Mouse (Mus musculus): ENCODE measurements around the gene Glyr1. TPM values are rescaled to one million over a fixed set of nuclear protein-coding genes. Genes with fewer than 3 reads are reported as not detected.

The Glyr1 gene
- total and polyA plus RNA-seq, 2 experiments from 2014 or later, result 157 to 180 TPM

DNA sequence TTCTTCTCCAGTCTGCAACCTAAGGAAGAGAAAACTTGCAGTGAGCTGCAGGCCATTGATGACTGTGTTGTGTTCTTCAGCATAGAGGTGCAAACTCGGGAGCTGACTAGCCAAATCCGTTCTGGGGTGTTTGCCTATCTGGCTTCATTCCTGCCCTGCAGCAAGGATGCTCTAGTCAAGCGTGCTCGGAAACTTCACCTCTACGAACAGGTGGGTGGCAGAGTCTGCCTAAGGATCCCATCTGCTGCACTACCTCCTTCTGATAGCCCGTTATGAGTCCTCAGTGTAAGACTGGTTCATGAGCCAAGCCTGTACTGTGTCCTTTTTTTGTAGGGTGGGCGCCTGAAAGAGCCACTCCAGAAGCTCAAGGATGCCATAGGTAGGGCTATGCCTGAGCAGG, 22.3 kb upstream of the Glyr1 start:
- H3K4me1 ChIP-seq (ENCODE audit: insufficient read depth), result no peaks in the 10 kb centered on the region
- WGBS, result 86% methylated on average over 7 of the region's 7 CpGs

DNA sequence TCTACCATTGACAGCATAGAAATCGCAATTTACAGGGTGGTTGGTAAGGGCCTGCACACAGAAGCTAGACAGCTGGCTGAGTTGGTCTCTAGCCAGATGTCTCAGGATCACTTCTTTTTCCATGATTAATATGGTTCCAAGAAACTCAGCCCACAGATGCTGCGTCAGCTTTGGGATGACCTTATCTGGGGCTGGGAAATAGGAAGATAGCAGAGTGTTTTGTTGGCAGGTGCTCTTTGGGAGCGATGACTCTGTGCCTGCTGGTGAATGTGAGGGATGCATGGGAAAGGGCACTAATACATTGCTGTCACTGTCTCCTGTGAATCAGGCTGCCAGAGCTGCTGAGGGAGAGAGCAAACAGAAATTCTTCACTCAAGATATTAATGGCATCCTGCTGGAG, 20.7 kb upstream of the Glyr1 start:
- H3K4me2 ChIP-seq (ENCODE audit: low read depth), result no peak overlapping the region
- H3K4me1 ChIP-seq (ENCODE audit: insufficient read depth), result no peaks in the 10 kb centered on the region
- no peak overlapping the region for H3K27ac ChIP-seq (ENCODE audit: low read depth, low read length)
- no peak overlapping the region for H3K4me3 ChIP-seq (ENCODE audit: low read depth, low read length)
- no peak for TF ChIP-seq CTCF (IDR thresholded peaks at IDR 0.05; ENCODE audit: low read depth)
- H3K9ac ChIP-seq, result no peak overlapping the region
- 78% methylated on average over 3 of the region's 3 CpGs for WGBS
- H3K36me3 ChIP-seq (ENCODE audit: insufficient read depth), result peaks cover 63% of the 10 kb centered on the region
- ATAC-seq (no peak), DNase-seq (peak; percentile 15)
- H3K9me3 ChIP-seq (ENCODE audit: low read length), result no peaks in the 10 kb centered on the region
- no peaks in the 10 kb centered on the region for H3K27me3 ChIP-seq (ENCODE audit: insufficient read depth, low read length)

More for the DNA sequence above, 22.3 kb upstream of the Glyr1 start:
- no peak for TF ChIP-seq CTCF (IDR thresholded peaks at IDR 0.05; ENCODE audit: low read depth)
- DNase-seq, result no peak
- ATAC-seq, result no peak
- no peaks in the 10 kb centered on the region for H3K27me3 ChIP-seq (ENCODE audit: insufficient read depth, low read length)
- H3K9ac ChIP-seq, result no peak overlapping the region
- no peaks in the 10 kb centered on the region for H3K9me3 ChIP-seq (ENCODE audit: low read length)
- H3K4me2 ChIP-seq (ENCODE audit: low read depth), result no peak overlapping the region
- H3K4me3 ChIP-seq (ENCODE audit: low read depth, low read length), result no peak overlapping the region
- peaks cover 72% of the 10 kb centered on the region for H3K36me3 ChIP-seq (ENCODE audit: insufficient read depth)
- no peak overlapping the region for H3K27ac ChIP-seq (ENCODE audit: low read depth, low read length)

DNA sequence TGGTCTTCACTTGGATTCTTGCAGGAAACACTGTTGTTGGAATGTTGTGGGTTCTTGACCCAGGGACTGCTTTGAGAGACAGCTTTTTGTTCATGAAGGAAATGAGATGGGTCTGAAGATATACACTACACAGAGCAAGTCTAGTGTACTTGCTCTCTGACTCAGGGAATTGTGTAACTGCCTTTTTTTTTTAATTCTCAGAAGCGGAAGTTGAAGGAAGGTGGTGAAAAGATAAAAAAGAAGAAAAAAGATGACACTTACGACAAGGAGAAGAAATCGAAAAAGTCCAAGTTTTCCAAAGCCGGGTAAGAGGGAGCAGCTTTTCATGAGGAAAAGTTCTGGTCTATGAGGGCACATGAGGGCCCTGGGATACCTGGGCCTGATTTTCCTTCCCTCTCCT, 13.8 kb upstream of the Glyr1 start:
- TF ChIP-seq CTCF (IDR thresholded peaks at IDR 0.05; ENCODE audit: low read depth), result no peak
- H3K36me3 ChIP-seq (ENCODE audit: insufficient read depth), result peaks cover 44% of the 10 kb centered on the region
- no peak overlapping the region for H3K4me3 ChIP-seq (ENCODE audit: low read depth, low read length)
- 95% methylated on average over 4 of the region's 4 CpGs for WGBS
- no peak for DNase-seq
- H3K9me3 ChIP-seq (ENCODE audit: low read length), result no peaks in the 10 kb centered on the region
- ATAC-seq, result no peak
- no peaks in the 10 kb centered on the region for H3K27me3 ChIP-seq (ENCODE audit: insufficient read depth, low read length)
- no peak overlapping the region for H3K4me2 ChIP-seq (ENCODE audit: low read depth)
- no peaks in the 10 kb centered on the region for H3K4me1 ChIP-seq (ENCODE audit: insufficient read depth)
- H3K9ac ChIP-seq, result no peak overlapping the region
- no peak overlapping the region for H3K27ac ChIP-seq (ENCODE audit: low read depth, low read length)

DNA sequence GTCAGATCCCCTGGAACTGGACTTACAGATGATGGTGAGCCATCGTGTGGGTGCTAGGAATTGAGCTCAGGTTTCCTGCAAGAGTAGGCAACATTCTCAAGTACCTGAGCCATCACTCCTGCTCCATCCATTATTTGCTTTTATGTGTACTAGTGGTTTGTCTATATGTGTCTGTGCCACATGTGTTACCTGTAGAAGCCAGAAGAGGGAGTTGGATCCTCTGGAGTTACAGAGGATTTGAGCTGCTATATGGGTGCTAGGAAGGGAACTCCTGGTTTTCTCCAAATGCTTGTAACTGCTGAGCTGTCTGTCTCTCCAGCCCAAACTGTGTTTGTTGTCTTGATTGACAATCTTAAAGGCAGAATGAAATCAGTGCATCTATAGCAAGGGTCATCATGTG, 8.5 kb upstream of the Glyr1 start:
- H3K27me3 ChIP-seq (ENCODE audit: insufficient read depth, low read length), result no peaks in the 10 kb centered on the region
- peak; percentile 64 for TF ChIP-seq CTCF (IDR thresholded peaks at IDR 0.05; ENCODE audit: low read depth)
- 90% methylated on average over 1 of the region's 1 CpGs for WGBS
- no peaks in the 10 kb centered on the region for H3K4me1 ChIP-seq (ENCODE audit: insufficient read depth)
- DNase-seq (peak; percentile 22), ATAC-seq (no peak)
- H3K27ac ChIP-seq (ENCODE audit: low read depth, low read length), result no peak overlapping the region
- H3K4me3 ChIP-seq (ENCODE audit: low read depth, low read length), result no peak overlapping the region
- H3K9ac ChIP-seq, result no peak overlapping the region
- no peaks in the 10 kb centered on the region for H3K9me3 ChIP-seq (ENCODE audit: low read length)
- H3K4me2 ChIP-seq (ENCODE audit: low read depth), result no peak overlapping the region
- H3K36me3 ChIP-seq (ENCODE audit: insufficient read depth), result peaks cover 32% of the 10 kb centered on the region

DNA sequence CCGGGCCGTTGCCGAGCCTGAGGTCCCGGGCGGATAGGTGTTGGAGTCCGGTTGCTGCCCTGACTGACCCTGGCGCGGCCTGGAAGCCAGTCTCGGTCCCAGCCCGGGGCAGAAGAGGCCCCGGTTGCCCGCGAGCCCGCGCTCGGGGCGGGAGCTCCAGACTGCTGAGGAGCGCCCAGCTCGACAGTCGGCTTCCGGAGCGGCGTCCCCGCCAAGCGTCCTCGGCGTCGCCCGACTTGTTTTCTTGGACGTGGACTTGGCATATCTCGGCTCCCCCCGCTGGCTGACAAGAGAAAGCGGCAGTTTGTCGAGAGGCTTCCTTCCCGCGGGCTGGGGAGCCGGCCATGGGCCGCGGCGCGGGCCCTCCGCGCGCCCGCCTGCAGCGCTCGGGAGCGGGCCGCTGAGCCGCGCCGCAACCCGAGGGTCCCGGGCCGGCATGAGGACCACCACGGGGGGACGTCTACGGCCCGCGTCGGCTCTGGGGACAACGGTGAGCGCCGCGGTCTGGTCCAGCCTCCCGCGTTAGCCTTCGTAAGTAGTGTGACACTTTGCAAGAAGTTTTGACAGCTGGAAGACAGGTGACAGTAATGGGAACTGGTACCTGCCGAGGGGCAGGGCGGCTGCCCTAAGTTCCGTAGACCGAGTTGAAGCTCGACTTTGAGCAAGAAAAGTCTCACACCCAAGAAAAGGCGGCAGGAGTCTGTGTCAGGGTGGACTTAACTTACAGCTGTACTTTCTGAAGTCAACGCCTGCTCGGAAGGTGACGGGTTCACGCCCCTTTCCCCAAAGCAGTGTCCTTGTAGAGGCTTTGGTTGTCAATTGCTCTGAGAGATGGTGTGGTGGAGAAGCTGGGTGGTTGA, 818 bp upstream of the Glyr1 start:
- ATAC-seq (peak; percentile 57), DNase-seq (peak; percentile 79)
- TF ChIP-seq CTCF (IDR thresholded peaks at IDR 0.05; ENCODE audit: low read depth), result peak; percentile 28
- H3K4me3 ChIP-seq (ENCODE audit: low read depth, low read length), result peak overlapping the region; percentile 95
- no peaks in the 10 kb centered on the region for H3K27me3 ChIP-seq (ENCODE audit: insufficient read depth, low read length)
- peak overlapping the region; percentile 97 for H3K27ac ChIP-seq (ENCODE audit: low read depth, low read length)
- no peaks in the 10 kb centered on the region for H3K9me3 ChIP-seq (ENCODE audit: low read length)
- WGBS, result 2% methylated on average over 78 of the region's 78 CpGs
- H3K4me2 ChIP-seq (ENCODE audit: low read depth), result peak overlapping the region; percentile 86
- peaks cover 23% of the 10 kb centered on the region for H3K36me3 ChIP-seq (ENCODE audit: insufficient read depth)
- peaks cover 6% of the 10 kb centered on the region for H3K4me1 ChIP-seq (ENCODE audit: insufficient read depth)
- H3K9ac ChIP-seq, result peak overlapping the region; percentile 87

DNA sequence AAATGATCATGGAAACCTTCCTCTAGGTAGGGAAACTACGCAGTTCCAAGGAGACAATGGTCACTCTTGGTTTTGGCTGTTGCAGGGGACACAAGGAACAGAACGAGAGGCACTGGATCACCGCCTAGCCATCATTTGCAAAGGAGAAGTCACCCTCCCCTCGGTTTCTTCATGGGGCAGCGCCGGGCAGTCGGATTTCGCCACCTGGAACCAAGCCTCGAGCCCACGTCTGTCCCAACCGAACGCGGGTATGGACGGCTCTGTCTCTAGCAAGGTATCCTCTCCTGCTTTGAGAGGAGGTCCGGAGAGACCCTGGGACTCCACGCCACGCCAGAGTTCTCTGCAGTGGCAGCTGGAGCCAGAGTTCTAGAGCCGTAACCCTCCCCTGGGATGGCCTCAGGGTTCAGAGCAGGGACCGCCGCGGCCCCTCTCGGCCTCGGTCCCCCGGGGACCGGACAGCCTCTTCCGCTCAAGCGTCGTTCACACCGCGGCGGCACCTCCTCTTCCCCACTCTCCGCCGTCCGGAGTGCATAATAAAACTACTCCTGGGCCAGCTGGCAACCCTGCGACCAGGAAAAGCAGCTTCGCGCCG, 385 bp downstream of the Glyr1 start:
- ATAC-seq (peak; percentile 23), DNase-seq (no peak)
- no peak for TF ChIP-seq CTCF (IDR thresholded peaks at IDR 0.05; ENCODE audit: low read depth)
- H3K9ac ChIP-seq, result peak overlapping the region; percentile 91
- peak overlapping the region; percentile 93 for H3K4me2 ChIP-seq (ENCODE audit: low read depth)
- peak overlapping the region; percentile 95 for H3K4me3 ChIP-seq (ENCODE audit: low read depth, low read length)
- peaks cover 27% of the 10 kb centered on the region for H3K36me3 ChIP-seq (ENCODE audit: insufficient read depth)
- no peaks in the 10 kb centered on the region for H3K9me3 ChIP-seq (ENCODE audit: low read length)
- H3K27me3 ChIP-seq (ENCODE audit: insufficient read depth, low read length), result no peaks in the 10 kb centered on the region
- WGBS, result 2% methylated on average over 38 of the region's 38 CpGs
- peaks cover 6% of the 10 kb centered on the region for H3K4me1 ChIP-seq (ENCODE audit: insufficient read depth)
- H3K27ac ChIP-seq (ENCODE audit: low read depth, low read length), result peak overlapping the region; percentile 92

DNA sequence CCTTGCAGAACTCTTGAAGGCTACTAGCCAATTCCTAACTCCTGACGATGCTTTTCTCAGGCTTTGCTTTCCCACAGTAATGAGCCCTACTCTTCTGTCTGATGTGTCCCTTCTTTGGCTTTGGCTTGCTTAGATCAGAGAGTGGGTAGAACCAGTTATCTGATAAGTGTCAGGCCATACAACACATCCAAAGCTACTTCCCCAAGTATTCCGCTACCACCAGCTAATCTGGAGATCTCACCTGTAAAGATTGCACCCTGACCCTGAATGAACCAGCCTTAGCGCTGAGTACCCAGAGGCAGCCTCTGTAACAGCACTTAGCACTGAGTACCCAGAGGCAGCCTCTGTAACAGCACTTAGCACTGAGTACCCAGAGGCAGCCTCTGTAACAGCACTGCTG, 4.3 kb downstream of the Glyr1 start:
- ATAC-seq (no peak), DNase-seq (no peak)
- TF ChIP-seq CTCF (IDR thresholded peaks at IDR 0.05; ENCODE audit: low read depth), result no peak
- Histone ChIP-seq H3K4me3 (ENCODE audit: low read depth, low read length) (no peak overlapping the region), H3K9ac (no peak overlapping the region), H3K36me3 (ENCODE audit: insufficient read depth) (peaks cover 58% of the 10 kb centered on the region), H3K4me2 (ENCODE audit: low read depth) (no peak overlapping the region), H3K4me1 (ENCODE audit: insufficient read depth) (peaks cover 6% of the 10 kb centered on the region), H3K27me3 (ENCODE audit: insufficient read depth, low read length) (no peaks in the 10 kb centered on the region), H3K9me3 (ENCODE audit: low read length) (no peaks in the 10 kb centered on the region), H3K27ac (ENCODE audit: low read depth, low read length) (no peak overlapping the region)
- WGBS, result 95% methylated on average over 3 of the region's 3 CpGs

Measured in forebrain, postnatal 0 days (tissue).